Mouse (Mus musculus) midbrain, embryonic 10.5 days (tissue): ENCODE measurements around the gene Tdp2. TPM values are rescaled to one million over a fixed set of nuclear protein-coding genes. Genes with fewer than 3 reads are reported as not detected.

Experiments used
- DNase-seq: peaks from one replicate; pipeline ENCODE4 v3.0.0-alpha.2; 2017; ENCODE audit warnings: low spot score
- H3K27ac ChIP-seq: fragments of 300-500 bp; sonication (generic); replicated peaks from 2 replicates; pipeline ENCODE4 v1.5.1; 2016; ENCODE audit warnings: mild to moderate bottlenecking
- H3K27me3 ChIP-seq: fragments of 300-500 bp; sonication (generic); 2 replicates; pipeline ENCODE4 v1.6.1; 2016; ENCODE audit warnings: low read depth, mild to moderate bottlenecking; ENCODE audit not compliant: poor library complexity, severe bottlenecking
- H3K36me3 ChIP-seq: fragments of 300-500 bp; sonication (generic); 2 replicates; pipeline ENCODE4 v1.6.1; 2016; ENCODE audit warnings: mild to moderate bottlenecking, moderate library complexity
- H3K4me1 ChIP-seq: fragments of 300-500 bp; sonication (generic); 2 replicates; pipeline ENCODE4 v1.6.1; 2016
- H3K4me3 ChIP-seq: fragments of 300-500 bp; sonication (generic); 2 replicates; pipeline ENCODE4 v1.5.1; 2016; ENCODE audit warnings: mild to moderate bottlenecking, moderate library complexity
- H3K9me3 ChIP-seq: fragments of 300-500 bp; sonication (generic); replicated peaks from 2 replicates; pipeline ENCODE4 v1.6.1; 2016; ENCODE audit warnings: mild to moderate bottlenecking
- WGBS: fragments of 180-500 bp; shearing (Covaris S2); methylation state at CpG from one replicate; pipeline ENCODE4 v1.1.7; 2016; 5-methylcytosine and 5-hydroxymethylcytosine counted together
- polyA plus RNA-seq: library from polyadenylated mRNA; unstranded; fragments of >200 nt; fragmentation: Nextera tagmentation; extraction: Ambion mirVana; gene quantifications from 2 replicates; pipeline ENCODE4 v1.2.1, GENCODE M21; 2016

Tdp2 gene
- polyA plus RNA-seq, 1 experiment from 2014 or later: 78.6 TPM

DNA sequence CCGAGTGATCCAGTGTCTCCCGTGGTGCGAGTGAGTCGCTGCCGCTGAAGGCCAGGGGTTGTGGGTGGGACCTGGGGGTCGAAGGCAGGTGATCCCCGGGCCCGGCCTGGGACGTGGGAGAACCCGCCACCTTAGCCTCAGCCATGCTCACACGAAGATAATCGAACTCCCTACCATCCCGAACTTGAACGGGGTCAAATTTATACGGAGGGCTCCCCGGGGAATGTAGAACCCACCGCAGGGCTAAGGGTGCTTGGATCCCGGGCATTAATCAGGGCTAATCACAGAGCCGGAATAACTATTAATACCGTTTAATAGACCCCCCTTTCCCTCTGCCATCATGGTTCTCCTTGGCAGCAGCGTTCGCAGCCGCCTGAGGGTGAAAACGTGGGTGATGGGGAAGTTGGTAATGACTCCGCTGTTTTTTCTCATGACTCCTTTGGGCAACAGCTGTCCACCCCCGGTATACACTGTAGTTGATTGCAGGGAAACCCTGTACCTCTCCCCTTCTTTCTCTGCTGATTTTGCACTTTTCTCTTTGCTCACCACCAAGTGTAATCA, 29.3 kb upstream of the Tdp2 start:
- WGBS: under 1% methylated on average over 26 of the region's 26 CpGs
- DNase-seq: peak; percentile 36
- no peaks in the 10 kb centered on the region for H3K9me3 ChIP-seq
- H3K4me1 ChIP-seq: peaks cover 35% of the 10 kb centered on the region
- no peaks in the 10 kb centered on the region for H3K27me3 ChIP-seq
- H3K4me3 ChIP-seq: peak overlapping the region; percentile 89
- H3K27ac ChIP-seq: peak overlapping the region; percentile 96
- peaks cover 27% of the 10 kb centered on the region for H3K36me3 ChIP-seq

DNA sequence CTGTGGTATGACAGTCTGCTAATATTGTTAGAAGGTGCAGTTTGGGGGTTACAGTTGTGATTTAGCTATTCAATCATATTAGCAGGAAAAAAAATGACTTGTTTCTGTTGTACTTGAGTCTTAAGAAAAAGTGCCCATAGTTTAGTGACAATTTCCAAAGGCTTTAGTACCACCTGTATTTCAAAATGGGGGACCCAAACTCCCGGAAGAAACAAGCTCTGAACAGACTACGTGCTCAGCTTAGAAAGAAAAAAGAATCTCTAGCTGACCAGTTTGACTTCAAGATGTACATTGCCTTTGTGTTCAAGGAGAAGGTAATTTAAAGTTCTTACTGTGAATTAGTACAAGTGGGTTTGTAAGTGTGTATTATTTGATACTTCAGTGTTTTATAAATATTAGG, 28.3 kb upstream of the Tdp2 start:
- WGBS: 51% methylated on average over 2 of the region's 2 CpGs
- H3K36me3 ChIP-seq: peaks cover 37% of the 10 kb centered on the region
- DNase-seq: no peak
- H3K4me3 ChIP-seq: peak overlapping the region; percentile 89
- no peaks in the 10 kb centered on the region for H3K27me3 ChIP-seq
- H3K4me1 ChIP-seq: peaks cover 35% of the 10 kb centered on the region
- H3K9me3 ChIP-seq: no peaks in the 10 kb centered on the region
- no peak overlapping the region for H3K27ac ChIP-seq

DNA sequence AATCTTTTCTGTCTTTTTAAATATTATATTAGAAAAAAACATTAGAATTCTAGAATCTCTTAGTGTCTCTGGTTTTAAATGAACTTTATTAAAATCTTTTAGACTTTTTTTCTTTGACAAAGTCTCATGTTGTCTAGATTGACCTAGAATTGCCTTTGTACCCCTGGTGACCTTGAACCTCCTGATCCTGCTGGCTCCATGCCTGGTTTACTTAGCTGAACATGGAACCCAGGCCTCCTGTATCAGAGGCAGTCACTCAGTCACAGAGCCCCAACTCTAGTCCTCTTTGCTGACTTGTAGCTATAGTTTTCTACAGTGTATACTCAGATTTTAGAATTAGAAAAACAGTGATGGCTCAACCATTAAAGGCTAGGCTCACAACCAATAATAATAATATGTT, 25.4 kb upstream of the Tdp2 start:
- no peak for DNase-seq
- H3K27me3 ChIP-seq: no peaks in the 10 kb centered on the region
- peaks cover 66% of the 10 kb centered on the region for H3K36me3 ChIP-seq
- H3K27ac ChIP-seq: no peak overlapping the region
- H3K4me3 ChIP-seq: no peak overlapping the region
- H3K9me3 ChIP-seq: no peaks in the 10 kb centered on the region
- peaks cover 27% of the 10 kb centered on the region for H3K4me1 ChIP-seq

DNA sequence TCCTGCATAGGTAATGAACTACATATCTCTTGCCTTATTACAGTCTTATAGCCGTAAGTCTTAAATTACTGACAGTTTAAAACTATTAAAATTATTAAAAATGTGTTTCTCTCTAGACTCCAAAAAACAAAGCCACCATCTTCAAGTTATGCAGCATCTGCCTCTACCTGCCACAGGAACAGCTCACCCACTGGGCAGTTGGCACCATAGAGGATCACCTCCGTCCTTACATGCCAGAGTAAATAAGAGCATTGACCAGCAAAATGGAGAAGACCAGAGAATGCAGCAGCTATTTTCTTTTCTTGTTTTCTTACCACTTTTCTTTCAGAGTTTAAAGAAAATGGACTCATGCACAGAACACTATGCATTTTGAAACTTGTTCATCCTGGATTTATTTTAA, 19.0 kb upstream of the Tdp2 start:
- DNase-seq: no peak
- WGBS: 93% methylated on average over 2 of the region's 2 CpGs
- Histone ChIP-seq H3K9me3 (no peaks in the 10 kb centered on the region), H3K27me3 (no peaks in the 10 kb centered on the region), H3K4me1 (no peaks in the 10 kb centered on the region), H3K36me3 (peaks cover 92% of the 10 kb centered on the region), H3K27ac (no peak overlapping the region), H3K4me3 (no peak overlapping the region)

DNA sequence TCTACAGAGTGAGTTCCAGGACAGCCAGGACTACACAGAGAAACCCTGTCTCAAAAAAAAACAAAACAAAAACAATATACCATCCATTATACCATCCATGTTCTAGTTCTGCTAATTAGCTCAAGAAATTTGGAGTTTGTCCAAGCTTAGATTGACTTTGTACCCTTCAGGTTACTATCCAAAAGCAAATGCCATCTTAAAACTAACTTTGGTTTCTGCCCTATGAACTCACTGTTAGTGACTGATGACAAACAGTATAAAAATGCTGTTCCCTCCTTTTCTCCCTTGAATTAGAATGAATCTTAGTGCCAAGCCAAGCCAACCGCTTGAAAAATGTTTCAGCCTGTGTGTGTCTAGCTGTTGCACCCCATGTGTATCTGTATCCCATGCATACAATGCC, 16.9 kb upstream of the Tdp2 start:
- H3K27ac ChIP-seq: no peak overlapping the region
- WGBS: 89% methylated on average over 1 of the region's 1 CpGs
- H3K9me3 ChIP-seq: no peaks in the 10 kb centered on the region
- H3K4me3 ChIP-seq: no peak overlapping the region
- H3K4me1 ChIP-seq: no peaks in the 10 kb centered on the region
- H3K36me3 ChIP-seq: peaks cover 81% of the 10 kb centered on the region
- no peak for DNase-seq
- H3K27me3 ChIP-seq: no peaks in the 10 kb centered on the region

DNA sequence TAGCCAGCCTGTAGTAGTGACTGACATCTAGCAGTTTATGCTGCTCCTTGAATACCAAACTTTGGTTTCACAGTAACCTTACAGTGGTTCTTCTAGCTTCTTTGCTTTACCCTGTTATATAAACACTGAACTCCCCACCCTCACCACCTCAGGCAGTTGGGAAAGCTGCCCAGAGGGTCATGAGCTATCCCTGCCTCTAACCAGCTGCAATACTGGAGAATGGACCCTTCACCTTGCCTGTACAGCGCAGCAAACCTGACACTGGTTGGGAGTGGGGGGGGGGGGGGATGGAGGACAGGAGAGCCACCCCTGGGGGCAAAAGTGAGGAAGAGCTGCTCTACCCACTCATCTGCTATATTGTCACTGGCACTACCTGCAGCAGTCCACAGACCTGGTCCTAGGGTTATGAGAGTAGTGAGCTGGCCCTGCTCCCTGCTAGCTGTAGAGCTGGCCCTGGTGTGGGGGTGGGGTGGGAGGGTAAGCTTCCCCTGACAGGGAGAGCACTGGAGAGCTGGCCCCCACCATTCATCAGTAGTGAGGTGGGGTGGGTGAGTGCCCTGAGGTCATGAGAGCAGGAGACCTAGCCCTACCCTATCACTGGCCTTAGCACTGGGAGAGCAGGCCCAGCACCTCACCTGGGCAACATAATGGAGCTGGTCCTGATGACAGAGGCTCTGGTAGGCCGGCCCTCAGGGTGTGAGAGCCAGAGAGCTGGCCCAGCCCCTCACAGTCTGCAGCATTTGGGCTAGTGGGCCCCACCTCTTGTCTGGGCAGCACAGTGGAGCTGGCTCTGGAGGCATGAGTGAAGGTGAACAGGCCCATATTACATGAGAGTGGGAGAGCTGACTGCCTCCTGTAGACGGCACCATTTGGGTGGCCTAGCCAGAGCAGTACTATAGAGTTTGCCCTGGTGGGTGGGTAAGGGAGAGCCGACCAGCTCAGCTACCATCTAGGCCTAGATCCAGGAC, 15.1 kb upstream of the Tdp2 start:
- Histone ChIP-seq H3K27ac (no peak overlapping the region), H3K9me3 (no peaks in the 10 kb centered on the region), H3K27me3 (no peaks in the 10 kb centered on the region), H3K36me3 (peaks cover 68% of the 10 kb centered on the region), H3K4me1 (no peaks in the 10 kb centered on the region), H3K4me3 (no peak overlapping the region)
- DNase-seq: peak; percentile 24
- WGBS: 64% methylated on average over 4 of the region's 4 CpGs

DNA sequence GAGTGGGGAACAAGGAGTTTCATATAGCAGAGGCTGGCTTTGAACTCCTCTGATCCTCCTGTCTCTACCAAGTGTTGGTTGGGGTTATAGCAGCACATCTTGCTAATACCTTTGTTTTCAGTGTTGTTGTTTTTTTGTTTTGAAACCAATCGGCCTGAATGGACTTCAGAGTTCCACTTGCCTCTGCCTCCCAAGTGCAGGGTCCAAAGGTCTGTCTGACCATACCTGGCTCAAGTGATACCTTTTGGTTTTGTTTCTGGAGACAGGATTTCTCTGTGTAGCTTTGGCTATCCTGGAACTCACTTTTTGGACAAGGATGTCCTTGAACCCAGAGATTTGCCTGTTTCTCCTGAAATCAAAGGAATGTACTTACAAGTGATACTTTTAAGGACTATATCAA, 11.5 kb upstream of the Tdp2 start:
- Histone ChIP-seq H3K9me3 (no peaks in the 10 kb centered on the region), H3K36me3 (peaks cover 33% of the 10 kb centered on the region), H3K4me3 (no peak overlapping the region), H3K27me3 (no peaks in the 10 kb centered on the region), H3K27ac (no peak overlapping the region), H3K4me1 (no peaks in the 10 kb centered on the region)
- WGBS: 76% methylated on average over 1 of the region's 1 CpGs
- DNase-seq: no peak

DNA sequence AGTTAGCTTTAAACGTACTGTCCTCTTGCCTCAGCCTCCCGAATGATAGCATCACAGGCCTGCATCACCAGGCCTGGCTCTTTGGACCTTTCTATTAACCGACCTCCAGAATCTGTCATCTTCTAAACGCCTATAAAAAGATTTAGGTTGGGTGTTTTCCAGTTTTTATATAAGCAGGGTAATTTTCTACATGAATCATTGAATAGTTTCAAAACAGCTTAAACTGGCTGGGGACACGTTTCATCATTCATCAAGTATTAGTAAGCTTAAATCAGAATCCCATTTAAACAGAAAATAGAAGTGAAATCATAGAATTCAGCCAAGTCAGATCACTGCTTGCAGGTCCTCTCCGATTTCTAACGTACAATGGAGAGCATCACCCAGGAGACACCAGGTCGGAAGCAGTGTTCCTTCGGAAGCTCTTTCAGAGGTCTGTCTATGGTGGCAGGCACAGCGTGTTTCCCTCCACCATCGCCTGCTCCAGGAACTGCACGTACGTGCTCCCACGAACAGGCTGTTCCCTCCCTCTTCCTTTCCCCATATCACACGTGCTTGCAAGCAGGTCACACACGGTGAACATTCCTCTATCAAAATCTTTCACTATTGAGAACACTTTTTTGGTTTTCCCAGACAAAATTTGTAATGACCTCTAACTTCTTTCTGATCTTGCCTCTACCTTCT, 8.7 kb upstream of the Tdp2 start:
- H3K4me1 ChIP-seq: peaks cover 2% of the 10 kb centered on the region; the same call in 1 of the 2 replicates
- no peak overlapping the region for H3K27ac ChIP-seq
- 91% methylated on average over 16 of the region's 16 CpGs for WGBS
- H3K9me3 ChIP-seq: no peaks in the 10 kb centered on the region
- H3K36me3 ChIP-seq: peaks cover 14% of the 10 kb centered on the region; the same call in 1 of the 2 replicates
- no peaks in the 10 kb centered on the region for H3K27me3 ChIP-seq
- no peak overlapping the region for H3K4me3 ChIP-seq
- no peak for DNase-seq

DNA sequence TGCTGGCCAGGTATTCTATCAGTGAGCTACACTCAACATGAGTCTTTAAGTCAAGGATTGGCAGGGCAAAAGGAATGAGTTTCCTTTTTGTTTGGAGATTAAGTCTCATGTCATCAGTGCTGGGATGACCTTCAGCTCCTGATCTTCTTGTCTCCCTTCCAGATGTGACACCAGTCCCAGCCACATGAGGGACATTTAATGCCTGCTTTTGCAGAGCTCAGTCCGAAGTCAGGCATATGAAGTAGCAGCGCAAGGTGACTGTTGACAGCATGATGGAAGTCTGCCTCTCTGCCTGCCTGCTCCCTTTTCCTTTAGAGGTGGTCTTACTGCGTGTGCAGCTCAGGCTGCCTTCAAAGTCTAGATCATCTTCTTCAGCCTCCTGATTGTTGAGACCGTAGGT, 6.8 kb upstream of the Tdp2 start:
- Histone ChIP-seq H3K4me1 (peaks cover 2% of the 10 kb centered on the region; the same call in 1 of the 2 replicates), H3K27me3 (no peaks in the 10 kb centered on the region), H3K27ac (no peak overlapping the region), H3K36me3 (0 out of 2 replicates have a peak, but pooled peaks cover 4% of the 10 kb centered on the region), H3K9me3 (no peaks in the 10 kb centered on the region), H3K4me3 (no peak overlapping the region)
- DNase-seq: no peak
- 92% methylated on average over 4 of the region's 4 CpGs for WGBS

DNA sequence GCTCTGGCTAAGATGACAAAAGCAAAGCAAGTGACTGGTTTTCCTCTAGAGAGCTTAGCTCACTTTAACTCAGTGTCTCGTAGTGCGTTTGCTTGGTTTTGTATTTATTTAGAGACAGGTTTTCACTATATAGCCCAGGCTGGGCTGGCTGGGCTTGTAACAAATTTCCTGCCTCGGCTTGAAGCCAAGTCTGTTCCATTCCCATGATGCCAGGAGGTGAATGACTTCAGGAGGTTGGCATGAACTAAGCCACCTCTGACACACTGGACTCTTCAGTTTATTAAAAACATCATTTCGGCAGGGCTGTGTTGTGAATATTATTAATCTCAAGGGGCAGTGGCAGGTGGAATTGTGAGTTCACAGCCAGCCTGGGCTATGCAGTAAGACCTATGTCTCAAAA, 5.9 kb upstream of the Tdp2 start:
- H3K27ac ChIP-seq: no peak overlapping the region
- H3K36me3 ChIP-seq: no peaks in the 10 kb centered on the region
- no peaks in the 10 kb centered on the region for H3K27me3 ChIP-seq
- peaks cover 5% of the 10 kb centered on the region for H3K4me1 ChIP-seq
- H3K4me3 ChIP-seq: no peak overlapping the region
- 92% methylated on average over 4 of the region's 4 CpGs for WGBS
- DNase-seq: no peak
- H3K9me3 ChIP-seq: no peaks in the 10 kb centered on the region

DNA sequence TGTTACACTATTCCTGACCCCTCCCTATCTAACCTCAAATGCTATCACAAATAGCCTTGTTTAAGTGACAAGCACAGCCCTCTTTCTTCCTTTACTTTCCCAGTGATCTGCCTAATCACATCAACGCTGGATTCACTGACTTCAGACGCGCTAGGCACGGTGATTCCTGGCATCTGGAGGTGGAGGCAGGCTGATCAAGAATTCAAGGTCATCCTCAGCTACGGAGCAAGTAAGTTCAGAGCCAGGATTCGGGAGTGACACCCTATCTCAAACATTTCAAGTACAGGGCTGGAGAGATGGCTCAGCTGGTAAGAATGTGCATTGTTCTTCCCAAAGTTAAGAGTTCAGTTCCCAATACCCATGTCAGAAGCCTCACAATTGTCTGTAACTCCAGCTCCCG, 5.4 kb upstream of the Tdp2 start:
- DNase-seq: no peak
- WGBS: 88% methylated on average over 7 of the region's 7 CpGs
- no peak overlapping the region for H3K4me3 ChIP-seq
- H3K4me1 ChIP-seq: peaks cover 9% of the 10 kb centered on the region
- no peak overlapping the region for H3K27ac ChIP-seq
- H3K9me3 ChIP-seq: no peaks in the 10 kb centered on the region
- no peaks in the 10 kb centered on the region for H3K36me3 ChIP-seq
- no peaks in the 10 kb centered on the region for H3K27me3 ChIP-seq

DNA sequence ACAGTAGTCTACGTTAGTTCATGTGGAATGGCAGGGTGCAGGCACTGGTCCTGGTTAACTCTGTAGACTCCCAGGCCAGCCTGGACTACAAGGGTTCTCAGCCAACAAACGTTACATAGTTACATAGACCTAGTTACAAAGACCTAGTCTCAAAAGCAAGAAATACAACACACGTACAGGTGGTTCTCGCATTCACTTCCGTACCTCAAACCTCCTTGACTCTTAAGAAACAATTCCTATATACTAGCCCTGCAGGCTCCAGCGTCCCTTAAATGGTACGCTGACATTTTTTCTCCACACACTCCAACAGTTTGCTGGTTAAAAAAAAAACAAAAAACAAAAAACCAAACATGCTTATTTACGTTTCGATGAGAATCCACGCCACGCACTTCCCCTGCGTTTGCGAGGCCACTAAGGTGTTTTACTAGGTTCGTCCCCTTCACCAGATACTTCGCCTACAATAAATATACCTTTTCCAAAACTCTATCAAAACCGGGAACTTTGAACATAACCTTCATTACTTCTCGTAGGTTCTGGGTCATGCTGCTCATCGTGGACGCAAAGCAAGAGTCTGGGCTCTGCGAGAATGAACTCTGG, 625 bp upstream of the Tdp2 start:
- DNase-seq: peak; percentile 23
- Histone ChIP-seq H3K27me3 (no peaks in the 10 kb centered on the region), H3K27ac (peak overlapping the region; percentile 97), H3K4me3 (peak overlapping the region; percentile 96), H3K36me3 (peaks cover 19% of the 10 kb centered on the region), H3K9me3 (no peaks in the 10 kb centered on the region), H3K4me1 (peaks cover 30% of the 10 kb centered on the region)
- WGBS: 6% methylated on average over 20 of the region's 20 CpGs
